ENCODE assay signal across 34 mouse cellular contexts in genomic region chr14:122313328-122313727, GRCm38 (mm10).
"Had no signal": no experiment of that assay in that cellular context is flagged by ENCODE, and none has a peak within 500 bp of the region (broad histone marks: within the 10 kb centered on the region; RNA-seq: fewer than 3 reads in every experiment).

No protein-coding gene starts in this region.

- H3K36me3 ChIP-seq: heart, embryonic 15.5 days; hindbrain, embryonic 12.5 days; hindbrain, embryonic 13.5 days; hindbrain, embryonic 15.5 days; intestine, embryonic 15.5 days; kidney, embryonic 15.5 days had no signal

- H3K9me3 ChIP-seq: heart, embryonic 10.5 days; heart, embryonic 15.5 days; hindbrain, embryonic 12.5 days; hindbrain, embryonic 13.5 days; hindbrain, embryonic 15.5 days; intestine, embryonic 15.5 days; kidney, embryonic 15.5 days had no signal

- H3K4me1 ChIP-seq: heart, embryonic 10.5 days; heart, embryonic 12.5 days; heart, embryonic 13.5 days; heart, embryonic 15.5 days; hindbrain, embryonic 10.5 days; hindbrain, embryonic 12.5 days; hindbrain, embryonic 13.5 days; hindbrain, embryonic 15.5 days; intestine, embryonic 15.5 days; kidney, embryonic 15.5 days had no signal

- DNase-seq: heart, postnatal 10 days; heart, postnatal 14 days; heart, postnatal 36 days; heart, postnatal 4 days; kidney, adult 11 months; kidney, adult 18-20 months; kidney, adult 2 months; kidney, adult 8-10 months; kidney, adult 9 months; kidney, postnatal 10 days; kidney, postnatal 14 days; kidney, postnatal 25 days; kidney, postnatal 36 days; kidney, postnatal 4 days; layer of hippocampus, adult 9-11 months; layer of hippocampus, postnatal 36 days had no signal

- H3K4me3 ChIP-seq: heart, embryonic 10.5 days; heart, embryonic 12.5 days; heart, embryonic 13.5 days; heart, embryonic 15.5 days; hindbrain, embryonic 10.5 days; hindbrain, embryonic 12.5 days; hindbrain, embryonic 13.5 days; hindbrain, embryonic 15.5 days; intestine, embryonic 15.5 days; kidney, embryonic 15.5 days; layer of hippocampus, adult 2 months had no signal

- H3K4me2 ChIP-seq: heart, embryonic 11.5 days; heart, embryonic 12.5 days; heart, embryonic 13.5 days; heart, embryonic 15.5 days; hindbrain, embryonic 12.5 days; hindbrain, embryonic 13.5 days; hindbrain, embryonic 14.5 days; hindbrain, embryonic 15.5 days; intestine, embryonic 15.5 days; kidney, embryonic 15.5 days had no signal

- H3K27me3 ChIP-seq: heart, embryonic 13.5 days; heart, embryonic 15.5 days; hindbrain, embryonic 12.5 days; hindbrain, embryonic 13.5 days; hindbrain, embryonic 15.5 days; intestine, embryonic 15.5 days; kidney, embryonic 15.5 days had no signal

- ATAC-seq: hindbrain, embryonic 16.5 days; hindbrain, postnatal 0 days; inflammation-experienced regulatory T-cells, adult 6 months; intestine, embryonic 15.5 days; intestine, postnatal 0 days had no signal

- H3K9ac ChIP-seq: heart, embryonic 12.5 days; heart, embryonic 13.5 days; heart, embryonic 15.5 days; hindbrain, embryonic 12.5 days; hindbrain, embryonic 13.5 days; hindbrain, embryonic 14.5 days; hindbrain, embryonic 15.5 days; intestine, embryonic 15.5 days; kidney, embryonic 15.5 days had no signal

- H3K27ac ChIP-seq: heart, embryonic 10.5 days; heart, embryonic 13.5 days; heart, embryonic 15.5 days; hindbrain, embryonic 10.5 days; hindbrain, embryonic 12.5 days; hindbrain, embryonic 13.5 days; hindbrain, embryonic 14.5 days; hindbrain, embryonic 15.5 days; hindbrain, postnatal 0 days; intestine, embryonic 15.5 days; kidney, embryonic 15.5 days; kidney, postnatal 0 days; layer of hippocampus, adult 2 months had no signal
